Mouse (Mus musculus) heart, postnatal 10 days (tissue): ENCODE data around the gene Wdr43. TPM values are rescaled to one million over a fixed set of nuclear protein-coding genes. Genes with fewer than 3 reads are reported as not detected.
"Not testable (repeated sequence)": the region's sequence is repeated elsewhere in the genome, so short reads cannot be mapped to it uniquely, and the experiment has no call there.

ENCODE experiments used
- DNase-seq, 2 experiments: peaks; one replicate each; pipeline ENCODE4 v3.0.0; 2021
- intact Hi-C: fragments of 180-260 bp; cut with DNase I; formaldehyde crosslinking; loops from one replicate; pipeline ENCODE4 v1.15.1; 2025
- total RNA-seq, 2 experiments: library from RNA; stranded (reverse); gene quantifications; 2 replicates each; pipeline ENCODE4 v1.2.3; 2021

Gene Wdr43
- total RNA-seq = 10 to 100 TPM; 25.5 to 27.7 TPM

DNA sequence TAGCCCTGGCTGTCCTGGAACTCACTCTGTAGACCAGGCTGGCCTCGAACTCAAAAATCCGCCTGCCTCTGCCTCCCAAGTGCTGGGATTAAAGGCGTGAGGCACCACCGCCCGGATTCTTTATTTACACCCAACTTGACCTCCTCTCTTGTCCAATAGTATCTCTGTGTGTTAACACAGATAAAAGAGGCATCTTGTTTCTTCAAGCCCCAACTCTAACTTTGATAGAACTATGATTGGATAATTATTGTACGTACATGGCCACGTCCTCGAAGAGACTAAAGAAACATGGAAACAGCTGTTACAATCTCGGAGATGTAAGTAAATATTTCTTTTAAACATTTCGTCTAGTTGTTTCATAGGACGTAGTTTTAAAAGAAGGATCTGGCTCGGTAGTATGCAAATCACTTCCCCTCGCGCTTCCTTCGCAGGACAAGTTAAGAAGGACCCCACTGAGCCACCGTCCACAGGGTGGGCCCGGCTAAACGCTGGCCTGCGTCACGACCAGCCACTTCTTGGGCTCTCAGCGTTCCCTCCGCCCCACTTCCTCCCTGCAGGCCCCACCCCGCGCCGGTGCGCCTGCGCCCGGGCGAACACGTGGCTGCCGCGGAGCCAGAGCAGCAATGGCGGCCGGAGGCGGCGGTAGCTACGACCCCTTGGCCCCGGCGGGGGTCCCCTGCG lies at the start of gene Wdr43:
Gene Wdr43 (plus strand): TSS at position 258 of the 681 bp plus-strand sequence.
- peak; percentile 97 for DNase-seq
- intact Hi-C loops = loop anchor here (2.0 to 10.0 kb wide), 2 partner anchors 17 to 141 kb away; partner anchors contain the start of gene Smchd1

DNA sequence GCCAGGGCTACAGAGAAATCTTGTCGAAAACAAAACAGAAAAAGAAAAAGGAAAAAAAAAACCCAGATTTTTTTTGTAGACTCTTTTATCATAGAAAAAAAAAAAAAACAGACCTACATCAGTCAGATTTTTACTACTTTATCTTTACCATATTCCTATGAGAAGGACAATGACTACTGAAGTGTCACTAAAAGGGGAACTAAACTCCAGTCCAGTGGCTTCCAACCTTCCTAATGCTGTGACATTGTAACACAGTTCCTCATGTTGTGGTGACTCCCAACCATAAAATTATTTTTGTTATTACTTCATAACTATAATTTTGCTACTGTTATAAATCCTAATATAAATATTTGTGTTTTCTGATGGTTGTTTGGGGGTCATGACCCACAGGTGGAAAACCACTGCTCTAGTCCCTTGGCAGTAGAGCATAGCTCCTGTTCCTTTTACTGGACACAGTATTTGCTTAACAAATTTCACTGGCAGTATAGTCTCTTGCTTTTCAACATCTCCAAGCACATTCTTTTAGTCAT lies 36.5 kb upstream of the Wdr43 start:
- intact Hi-C loops = no loop called here
- no peak for DNase-seq

DNA sequence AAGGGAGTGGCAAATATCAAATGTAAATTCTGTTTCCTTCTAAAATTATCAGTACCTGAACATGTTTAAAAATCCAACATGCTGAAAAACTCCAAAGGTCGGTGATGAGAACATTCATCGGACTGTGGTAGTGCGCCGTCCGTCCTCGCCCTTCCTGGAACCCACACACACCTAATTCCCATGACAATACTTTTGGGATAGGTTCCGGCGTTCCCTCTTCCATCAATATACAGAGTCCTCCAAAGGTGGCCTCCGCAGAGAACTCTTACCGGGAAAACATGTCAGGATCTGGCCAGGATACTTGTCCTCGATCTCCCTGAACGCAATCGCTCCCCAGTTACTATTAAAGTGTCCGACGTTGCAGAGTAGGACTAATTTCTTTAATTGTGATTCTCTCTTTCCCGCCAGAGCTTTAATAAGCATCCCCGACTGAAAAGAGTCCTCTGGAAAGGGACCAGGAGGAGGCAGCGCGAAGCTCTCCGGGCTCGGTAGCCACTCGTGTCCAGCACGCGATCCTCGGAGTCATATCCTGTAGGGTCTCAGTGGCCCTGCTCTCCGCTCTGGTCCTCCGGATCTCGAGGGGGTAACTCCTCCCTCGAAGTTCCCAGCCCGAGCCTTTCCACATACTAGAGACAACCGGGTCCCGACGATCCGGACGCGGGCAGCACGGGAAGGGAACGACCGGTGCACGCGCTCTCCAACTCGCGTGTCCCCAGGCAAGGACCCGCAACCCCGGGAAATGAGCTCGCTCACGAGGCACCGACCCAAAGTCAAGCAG lies 17.6 kb upstream of the Wdr43 start:
- intact Hi-C loops = loop anchor here (2.0 kb wide), 1 partner anchor 17 kb away; the partner anchor contains the start of gene Wdr43
- DNase-seq = peak in 1 of 2 experiments; percentile 3

DNA sequence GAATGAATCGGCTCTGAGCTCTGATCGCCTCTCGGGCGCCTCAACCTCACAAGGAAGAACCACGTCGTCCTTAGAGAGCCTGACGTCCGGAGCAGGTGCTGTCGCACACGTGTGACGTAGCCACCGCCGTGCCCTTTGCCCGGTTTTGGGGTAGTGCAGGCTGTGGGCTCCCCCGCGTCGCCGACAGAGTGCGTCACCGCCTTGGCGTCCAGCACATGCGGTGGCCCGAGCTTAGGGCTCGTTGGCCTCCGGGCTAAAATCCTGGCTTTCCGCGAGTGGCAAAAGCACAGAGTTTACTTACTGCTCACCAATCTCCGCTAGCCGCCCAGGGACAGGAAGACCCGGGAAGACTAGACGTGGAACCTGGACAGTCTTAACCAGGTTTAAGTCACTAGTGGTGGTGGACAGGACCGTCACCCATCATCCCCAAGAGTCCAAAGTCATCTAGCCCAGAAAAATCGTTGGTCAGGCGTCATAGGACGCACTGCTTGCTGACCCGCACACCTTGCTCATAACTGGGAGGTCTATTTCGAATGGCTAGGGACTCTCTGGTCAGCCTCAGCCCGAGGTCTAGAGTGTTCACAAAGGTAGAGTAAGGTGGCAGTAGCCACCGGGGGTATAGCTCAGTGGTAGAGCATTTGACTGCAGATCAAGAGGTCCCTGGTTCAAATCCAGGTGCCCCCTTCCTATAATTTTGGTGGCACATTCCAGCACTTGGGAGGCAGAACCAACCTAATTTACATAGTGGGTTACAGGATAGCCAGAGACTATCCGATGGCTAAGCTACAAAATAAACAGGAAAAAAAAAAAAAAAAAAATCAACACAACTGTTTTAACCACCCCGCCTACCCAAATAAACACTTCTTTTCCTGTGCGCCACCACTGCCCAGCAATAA lies 16.8 kb upstream of the Wdr43 start:
- intact Hi-C loops = loop anchor here (2.0 kb wide), 1 partner anchor 16 kb away; the partner anchor contains the start of gene Wdr43
- DNase-seq = peak; percentile 88

DNA sequence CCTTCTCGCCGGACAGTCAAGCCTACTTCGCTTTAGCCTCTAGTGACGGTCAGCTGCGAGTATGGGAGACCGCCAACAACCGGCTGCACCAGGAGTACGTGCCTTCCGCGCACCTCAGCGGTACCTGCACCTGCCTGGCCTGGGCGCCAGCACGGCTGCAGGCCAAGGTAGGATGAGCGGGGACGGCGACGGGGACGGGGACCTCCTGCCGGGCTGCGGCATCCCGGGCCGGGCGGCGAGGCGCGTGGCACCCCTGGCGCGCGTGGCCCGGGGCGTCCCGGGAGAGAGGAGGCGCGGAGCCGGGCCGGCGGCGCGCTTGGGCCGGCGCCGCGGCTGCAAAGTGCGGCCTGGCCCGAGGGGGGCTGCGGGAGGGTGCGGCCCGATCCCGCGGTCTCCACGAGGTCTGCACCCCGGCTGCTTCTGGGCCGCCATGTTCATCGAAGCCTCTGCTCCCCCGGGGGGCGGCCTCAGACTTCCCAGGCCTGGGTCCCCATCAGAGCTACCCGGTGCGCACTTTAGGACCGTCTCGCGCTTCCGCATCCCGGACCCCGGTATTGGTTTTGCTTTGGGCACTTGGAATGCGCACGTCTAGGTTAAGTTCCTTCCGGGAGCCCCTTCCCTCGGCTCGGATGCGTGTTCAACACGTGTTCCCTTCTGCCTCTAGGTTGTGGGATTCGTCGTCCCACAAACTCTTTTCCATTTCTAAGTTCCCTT lies 781 bp downstream of the Wdr43 start:
- intact Hi-C loops = loop anchor here (10.0 kb wide), 1 partner anchor 142 kb away; the partner anchor contains the start of gene Smchd1
- peak; percentile 23 to 38 for DNase-seq

DNA sequence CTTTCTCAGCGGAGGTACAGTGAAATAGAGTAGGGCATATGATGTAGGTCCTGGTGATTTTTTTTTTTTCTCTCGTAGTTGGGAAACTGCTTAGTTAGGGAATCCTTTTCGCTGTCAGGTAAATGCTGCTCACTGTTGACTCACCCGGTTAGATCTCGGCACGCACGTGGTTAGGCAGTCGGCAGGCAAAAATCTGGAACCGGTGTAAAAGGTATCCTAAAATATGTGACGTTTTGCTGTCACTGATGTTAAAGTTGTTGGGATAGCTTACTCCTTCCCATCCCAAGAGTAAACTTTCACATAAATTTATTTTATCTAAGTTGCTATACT lies 1.3 kb downstream of the Wdr43 start:
- intact Hi-C loops = loop anchor here (10.0 kb wide), 1 partner anchor 142 kb away; the partner anchor contains the start of gene Smchd1
- DNase-seq = no peak

DNA sequence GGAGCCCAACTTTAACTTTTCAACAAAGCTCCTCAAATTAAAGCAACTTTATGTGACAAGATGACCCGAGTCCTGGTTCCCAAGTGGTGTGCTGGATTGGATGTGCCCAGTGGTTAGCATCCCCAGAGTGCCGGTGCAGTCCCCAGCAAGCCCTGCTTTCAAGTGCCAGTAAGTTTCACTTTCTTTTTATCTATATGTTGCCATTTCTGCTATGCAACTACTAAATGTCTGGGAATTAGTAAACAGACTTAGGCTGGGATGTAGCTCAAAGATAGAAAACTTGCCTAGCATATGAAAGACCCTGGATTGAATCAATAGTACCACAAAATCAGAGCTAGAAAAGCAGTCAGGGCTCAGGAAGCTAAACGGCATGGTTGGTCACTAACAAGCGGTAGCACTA lies 2.3 kb downstream of the Wdr43 start:
- intact Hi-C loops = loop anchor here (10.0 kb wide), 1 partner anchor 143 kb away; the partner anchor contains the start of gene Smchd1

DNA sequence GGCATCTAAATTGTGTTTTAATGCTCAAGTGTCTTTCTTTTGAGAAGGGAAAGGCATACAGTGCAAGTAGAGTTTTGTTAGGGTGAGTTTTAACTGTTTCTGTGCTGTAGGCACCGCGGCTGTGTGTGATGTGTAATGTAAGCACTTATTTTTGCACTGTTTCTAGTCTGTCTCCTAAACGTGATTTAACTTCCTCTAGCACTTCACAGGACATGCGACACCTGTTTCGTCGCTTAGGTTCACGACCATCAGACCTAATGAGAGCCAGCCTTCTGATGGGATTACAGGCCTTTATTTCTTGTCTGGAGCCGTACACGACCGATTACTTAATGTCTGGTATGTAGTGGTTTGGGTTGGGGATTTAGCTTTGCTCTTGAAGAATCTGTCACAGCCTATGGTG lies 16.1 kb downstream of the Wdr43 start:
- intact Hi-C loops = no loop called here
- no peak for DNase-seq

More for the DNA sequence above, 2.3 kb downstream of the Wdr43 start:
- DNase-seq = no peak

DNA sequence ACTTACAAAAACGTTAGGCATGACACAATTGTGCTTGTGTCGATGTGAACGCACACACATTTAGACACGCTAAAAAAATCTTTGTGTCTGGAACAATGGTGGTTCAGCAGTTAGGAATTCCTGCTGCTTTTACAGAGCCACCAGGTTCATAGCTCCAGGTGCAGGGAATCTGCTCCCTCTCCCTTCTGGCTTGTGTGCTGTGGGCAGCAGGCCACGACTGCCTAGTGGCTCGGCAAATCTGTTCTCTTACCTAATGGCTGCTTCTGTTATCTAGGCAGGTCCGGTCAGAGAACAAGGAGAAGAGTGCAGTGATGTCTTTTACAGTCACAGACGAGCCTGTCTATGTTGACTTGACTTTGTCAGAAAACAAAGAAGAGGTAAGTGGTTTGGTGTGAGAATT lies 17.7 kb downstream of the Wdr43 start:
- no peak for DNase-seq
- intact Hi-C loops = no loop called here

DNA sequence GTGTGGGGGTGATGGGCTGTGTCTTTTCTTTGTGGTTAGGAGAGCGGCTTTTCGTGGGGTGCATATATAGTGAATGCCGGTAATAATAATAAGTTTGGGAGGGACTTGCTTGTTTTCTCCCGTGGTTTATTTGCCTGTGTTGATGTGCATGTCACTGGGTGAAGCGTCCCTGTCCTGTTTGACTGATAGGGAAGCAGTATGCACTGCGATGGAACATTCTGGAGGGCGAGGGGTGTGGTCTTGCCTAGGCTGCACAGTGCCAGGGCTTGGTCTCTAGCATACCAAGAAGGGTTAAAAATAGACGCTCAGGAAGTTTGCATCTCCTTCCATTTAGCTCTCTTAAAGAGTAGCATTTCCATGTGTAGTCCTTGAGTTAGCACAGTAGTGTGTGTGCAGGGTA lies 21.1 kb downstream of the Wdr43 start:
- intact Hi-C loops = no loop called here
- DNase-seq = no peak

DNA sequence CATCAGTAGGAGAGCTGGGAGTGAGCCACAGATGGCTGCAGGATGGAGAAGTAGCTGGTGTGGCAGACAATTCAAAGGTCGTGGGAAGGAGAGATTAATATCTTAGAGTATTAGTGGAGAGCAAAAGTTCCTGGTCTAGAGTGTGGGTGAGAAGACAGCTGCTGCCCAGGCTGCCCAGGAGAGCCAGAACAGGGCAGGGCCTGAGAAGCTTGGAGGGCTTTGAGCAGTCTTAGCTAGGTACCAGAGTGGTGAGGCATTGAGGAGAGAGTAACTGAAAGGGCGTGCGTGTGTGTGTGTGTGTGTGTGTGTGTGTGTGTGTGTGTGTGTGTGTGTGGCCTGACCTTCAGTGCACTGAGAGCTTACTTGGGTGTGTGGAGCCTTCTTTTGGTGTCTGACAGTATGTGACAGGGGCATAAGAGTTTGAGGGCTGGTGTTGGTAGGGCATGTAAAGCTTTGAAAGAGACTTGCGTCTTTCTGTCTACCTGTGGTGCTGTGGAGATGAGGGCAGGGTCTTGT lies 22.1 kb downstream of the Wdr43 start:
- no peak for DNase-seq
- intact Hi-C loops = no loop called here

DNA sequence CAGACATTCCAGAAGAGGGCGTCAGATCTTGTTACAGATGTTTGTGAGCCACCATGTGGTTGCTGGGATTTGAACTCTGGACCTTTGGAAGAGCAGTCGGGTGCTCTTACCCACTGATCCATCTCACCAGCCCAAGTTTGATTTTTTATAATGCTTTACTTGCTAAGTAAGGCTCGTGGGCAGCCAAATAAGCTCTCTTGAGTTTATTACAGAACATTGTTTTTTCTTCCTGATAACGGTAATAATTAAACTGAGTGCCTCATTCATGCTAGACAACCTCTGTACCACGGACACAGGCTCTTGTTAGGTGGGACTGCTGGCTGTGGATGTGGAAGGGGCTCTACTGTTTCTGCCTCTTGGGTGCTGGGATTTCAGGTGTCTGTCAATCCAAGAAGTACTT lies 23.4 kb downstream of the Wdr43 start:
- DNase-seq, intact Hi-C loops: not testable (repeated sequence)

DNA sequence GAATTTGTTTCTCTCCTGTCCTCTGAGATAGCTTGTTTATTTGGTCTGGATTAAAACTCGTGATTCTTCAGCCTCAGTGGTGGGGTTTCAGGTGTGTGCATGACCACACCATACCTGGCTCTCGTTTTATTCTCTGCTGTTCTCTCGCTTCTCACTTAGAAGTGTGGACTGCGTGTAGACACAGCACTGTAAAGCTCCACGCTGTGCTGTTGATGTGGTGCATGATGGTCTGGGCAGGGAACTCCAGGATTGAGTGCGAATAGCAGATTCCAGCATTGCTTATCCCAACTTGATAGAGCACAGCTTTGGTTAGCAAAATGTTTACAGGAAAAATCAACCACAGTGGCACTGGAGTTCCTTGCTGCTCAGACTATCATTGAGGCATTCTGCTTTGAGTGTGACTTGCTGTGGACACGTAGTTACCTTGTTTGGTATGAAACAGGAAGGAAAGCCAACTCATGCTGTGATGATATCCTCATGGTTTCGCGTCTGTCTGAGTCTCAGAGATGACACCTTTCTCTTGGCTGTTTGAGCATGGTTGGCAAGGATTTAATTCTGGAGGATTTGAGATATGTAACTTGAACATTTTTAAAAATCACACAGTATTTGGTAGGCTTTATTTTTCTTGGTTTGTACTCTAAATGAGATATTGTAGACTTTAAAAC lies 24.9 kb downstream of the Wdr43 start:
- DNase-seq = no peak
- intact Hi-C loops = no loop called here

DNA sequence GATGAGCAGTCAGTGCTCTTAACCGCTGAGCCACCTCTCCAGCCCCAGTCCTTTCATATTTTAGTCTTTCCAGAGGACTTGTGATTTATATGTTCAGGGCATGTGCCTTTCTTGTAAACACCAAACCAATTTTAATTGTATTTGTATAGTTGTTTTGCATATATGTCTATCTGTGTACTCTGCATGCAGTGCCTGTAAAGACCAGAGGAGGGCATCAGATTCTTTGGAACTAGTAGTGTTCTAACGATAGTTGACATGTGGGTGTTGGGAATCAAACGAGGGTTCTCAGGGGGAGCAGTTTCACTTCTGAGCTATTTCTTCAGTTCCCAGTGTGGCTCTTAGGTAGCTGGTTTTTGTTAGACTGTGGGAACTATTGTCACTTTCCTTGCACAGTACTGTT lies 26.5 kb downstream of the Wdr43 start:
- intact Hi-C loops = no loop called here

DNA sequence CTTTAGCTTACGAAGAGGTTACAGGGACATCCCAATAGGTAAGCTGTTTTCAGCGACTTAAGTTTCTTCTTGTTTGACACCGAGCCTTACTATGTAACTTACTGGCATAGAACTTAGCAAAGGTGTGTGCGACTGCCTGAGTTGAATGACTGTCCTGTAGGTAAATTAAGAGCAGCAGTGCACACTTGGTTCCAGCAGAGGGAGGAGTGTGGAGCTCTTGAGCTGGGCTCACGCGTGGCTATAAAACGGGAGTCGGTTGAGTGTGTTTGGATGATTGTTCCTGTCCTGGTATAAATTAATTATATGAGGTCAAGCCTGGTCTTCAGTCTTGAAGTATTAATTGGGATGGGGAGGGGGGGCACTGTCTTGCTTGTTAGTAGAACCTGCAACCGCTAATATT lies 34.3 kb downstream of the Wdr43 start:
- intact Hi-C loops = no loop called here
- DNase-seq = no peak

More for the DNA sequence above, 26.5 kb downstream of the Wdr43 start:
- no peak for DNase-seq

DNA sequence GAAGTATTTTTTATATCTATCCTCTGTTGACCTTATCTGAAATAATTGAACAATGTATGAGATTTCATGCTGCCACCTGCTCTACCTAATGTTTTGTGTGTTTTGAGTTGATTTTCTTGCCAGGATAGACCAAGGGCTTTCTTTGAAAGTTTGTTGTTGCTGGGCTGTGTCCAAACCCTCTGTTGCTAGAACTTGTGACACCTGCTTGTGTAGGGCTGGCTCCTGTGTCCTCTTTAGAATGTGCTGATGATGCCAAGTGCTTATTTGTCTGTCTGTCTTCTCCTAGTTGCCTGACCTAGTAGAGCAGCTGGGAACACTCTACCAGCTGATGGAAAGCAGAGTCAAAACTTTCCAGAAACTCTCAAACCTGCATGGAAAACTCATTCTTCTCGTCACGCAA lies 36.8 kb downstream of the Wdr43 start:
- no peak for DNase-seq
- intact Hi-C loops = no loop called here

DNA sequence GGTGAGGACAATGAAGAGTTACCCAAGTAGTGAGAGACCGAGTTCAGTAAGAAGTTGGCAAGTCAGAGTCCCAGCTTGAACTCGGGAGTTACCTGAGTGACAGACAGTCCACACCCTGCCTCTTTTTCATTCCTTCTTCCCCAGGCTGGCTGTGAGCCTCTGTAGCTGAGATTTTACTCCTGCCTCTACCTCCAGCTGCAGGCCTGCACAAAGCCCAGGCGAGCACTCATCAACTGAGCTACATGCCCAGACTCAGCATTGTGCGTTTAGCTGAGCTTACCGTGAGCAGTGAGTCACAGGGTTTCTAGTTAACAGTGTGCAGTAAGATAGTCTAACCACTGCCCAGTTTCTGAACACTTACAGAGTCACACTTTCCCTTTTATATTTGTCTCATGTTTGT lies 37.2 kb downstream of the Wdr43 start:
- intact Hi-C loops = no loop called here
- DNase-seq = no peak

DNA sequence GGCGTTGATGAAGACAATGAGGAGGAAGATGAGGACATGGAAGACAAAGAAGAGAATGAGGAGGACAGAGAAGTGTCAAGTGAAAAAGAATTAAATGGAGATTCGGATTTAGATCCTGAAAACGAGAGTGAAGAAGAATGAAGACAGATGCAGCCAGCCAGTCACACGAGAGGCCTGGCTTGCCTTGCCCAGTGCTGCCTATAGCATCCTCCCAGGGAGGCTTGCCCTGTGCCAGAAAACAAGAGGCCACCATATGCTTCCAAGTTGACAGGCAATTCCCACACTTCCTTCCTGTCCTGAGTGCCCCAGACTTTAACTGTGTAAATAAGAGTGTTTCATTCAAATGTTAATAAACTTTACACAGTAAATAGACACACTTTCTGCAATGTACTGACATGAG lies 41.8 kb downstream of the Wdr43 start:
- intact Hi-C loops = no loop called here
- no peak for DNase-seq

DNA sequence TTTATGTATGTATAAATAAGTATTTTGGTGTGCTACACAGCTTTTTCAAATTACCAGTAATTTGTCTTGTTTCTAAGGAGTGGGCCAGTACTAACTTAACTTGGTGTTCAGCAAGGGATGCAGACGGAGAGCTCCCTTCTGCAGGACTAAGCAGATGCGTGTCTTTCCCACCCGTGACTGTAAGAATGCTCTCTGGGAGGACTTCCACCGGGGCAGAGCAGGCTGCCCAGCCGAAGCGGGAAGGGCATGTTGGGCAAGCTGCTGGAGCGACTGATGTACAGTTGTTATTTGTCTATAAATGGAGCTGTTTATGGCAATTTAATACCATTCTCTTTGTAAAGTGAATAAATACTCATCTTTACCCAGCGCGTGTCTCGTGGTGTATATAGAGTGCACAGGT lies 43.0 kb downstream of the Wdr43 start:
- no peak for DNase-seq
- intact Hi-C loops = no loop called here
